In genomic region chr8:85433017-85433393, GRCm38 (mm10) we compare ENCODE assay signal across 8 mouse cellular contexts. TPM values are rescaled to one million over a fixed set of nuclear protein-coding genes. Genes with fewer than 3 reads are reported as not detected.
A peak's percentile ranks its signal among the peaks of the same experiment; 100 is the strongest.
DNase-seq lines count a peak whose midpoint lies in the region; ATAC-seq and TF ChIP-seq lines count a peak whose summit lies in the region.

No protein-coding gene starts in this region.

- no peak for TF ChIP-seq CTCF in heart, postnatal 0 days (IDR thresholded peaks at IDR 0.05; ENCODE audit: low read depth)
- no peak for TF ChIP-seq CTCF in cortical plate, adult 2 months (IDR thresholded peaks at IDR 0.05; ENCODE audit: extremely low read depth, insufficient read depth, low read length)
- TF ChIP-seq CTCF in hindbrain, postnatal 0 days (IDR thresholded peaks at IDR 0.05; ENCODE audit: low read depth) = no peak

- H3K4me3 ChIP-seq in heart, postnatal 0 days (ENCODE audit: low read depth, low read length) = peak overlapping the region; percentile 96
- peak overlapping the region; percentile 79 for H3K4me3 ChIP-seq in cortical plate, adult 2 months (ENCODE audit: insufficient read depth, low read length)
- peak overlapping the region; percentile 83 for H3K4me3 ChIP-seq in hindbrain, postnatal 0 days (ENCODE audit: low read length)
- H3K4me3 ChIP-seq in midbrain, embryonic 14.5 days (replicated peaks; ENCODE audit: low read depth, low read length) = peak overlapping the region; percentile 68

- H3K27ac ChIP-seq in heart, postnatal 0 days (ENCODE audit: low read depth) = peak overlapping the region; percentile 99
- no peak overlapping the region for H3K27ac ChIP-seq in cortical plate, adult 2 months (ENCODE audit: insufficient read depth, low read length)
- peak overlapping the region; percentile 91 for H3K27ac ChIP-seq in hindbrain, postnatal 0 days
- peak overlapping the region; percentile 90 for H3K27ac ChIP-seq in midbrain, embryonic 14.5 days (replicated peaks; ENCODE audit: low read depth, low read length)

- no peak for DNase-seq in heart, postnatal 0 days (ENCODE audit: low spot score)
- DNase-seq in heart, postnatal 4 days = no peak
- DNase-seq in hindbrain, postnatal 0 days (ENCODE audit: low spot score) = no peak
- no peak for DNase-seq in midbrain, embryonic 14.5 days
- no peak for DNase-seq in layer of hippocampus, adult 18-20 months (ENCODE audit: low spot score in 2 of 2)
- no peak for DNase-seq in frontal cortex, postnatal 36 days (ENCODE audit: low spot score in 2 of 2)
- DNase-seq in adrenal gland, postnatal 4 days (ENCODE audit: low spot score in 2 of 2) = no peak

- no peak for TF ChIP-seq POLR2A in cortical plate, adult 2 months (IDR thresholded peaks at IDR 0.05; ENCODE audit: extremely low read depth, insufficient read depth, low read length)

- no peaks in the 10 kb centered on the region for H3K9me3 ChIP-seq in heart, postnatal 0 days (replicated peaks; ENCODE audit: control insufficient read depth, low read length)
- H3K9me3 ChIP-seq in hindbrain, postnatal 0 days (ENCODE audit: low read length) = no peaks in the 10 kb centered on the region
- H3K9me3 ChIP-seq in midbrain, embryonic 14.5 days (ENCODE audit: control insufficient read depth, low read length) = no peaks in the 10 kb centered on the region

- H3K36me3 ChIP-seq in heart, postnatal 0 days (replicated peaks; ENCODE audit: control insufficient read depth, insufficient read depth, low read length) = no peaks in the 10 kb centered on the region
- no peaks in the 10 kb centered on the region for H3K36me3 ChIP-seq in hindbrain, postnatal 0 days (ENCODE audit: insufficient read depth, low read length)
- H3K36me3 ChIP-seq in midbrain, embryonic 14.5 days (ENCODE audit: control insufficient read depth, insufficient read depth, low read length) = no peaks in the 10 kb centered on the region

- TF ChIP-seq EP300 in heart, postnatal 0 days (IDR thresholded peaks at IDR 0.05; ENCODE audit: low read depth) = no peak; the same call in 1 of the 2 replicates

- ATAC-seq in heart, postnatal 0 days (ENCODE audit: insufficient read depth, low read depth) = peak; percentile 23
- peak; percentile 75 for ATAC-seq in hindbrain, postnatal 0 days
- ATAC-seq in midbrain, embryonic 14.5 days (ENCODE audit: low FRiP score, low TSS enrichment) = peak; percentile 57; the same call in 1 of the 2 replicates

- H3K4me2 ChIP-seq in heart, postnatal 0 days (ENCODE audit: low read depth, low read length) = peak overlapping the region; percentile 70
- H3K4me2 ChIP-seq in hindbrain, postnatal 0 days (ENCODE audit: low read depth, low read length) = peak overlapping the region; percentile 60
- H3K4me2 ChIP-seq in midbrain, embryonic 14.5 days (ENCODE audit: low read length) = peak overlapping the region; percentile 66

- H3K9ac ChIP-seq in heart, postnatal 0 days (replicated peaks; ENCODE audit: low read depth, low read length) = peak overlapping the region; percentile 22; the same call in 1 of the 2 replicates
- peak overlapping the region; percentile 77 for H3K9ac ChIP-seq in hindbrain, postnatal 0 days (replicated peaks; ENCODE audit: low read length)
- H3K9ac ChIP-seq in midbrain, embryonic 14.5 days (replicated peaks; ENCODE audit: low read length) = peak overlapping the region; percentile 77

- WGBS in heart, postnatal 0 days = 2% methylated on average over 6 of the region's 6 CpGs
- 2% methylated on average over 6 of the region's 6 CpGs for WGBS in hindbrain, postnatal 0 days
- 1% methylated on average over 6 of the region's 6 CpGs for WGBS in midbrain, embryonic 14.5 days

- peaks cover 8% of the 10 kb centered on the region for H3K4me1 ChIP-seq in heart, postnatal 0 days (ENCODE audit: control insufficient read depth, insufficient read depth)
- peaks cover 4% of the 10 kb centered on the region; the same call in 1 of the 2 replicates for H3K4me1 ChIP-seq in cortical plate, adult 2 months (ENCODE audit: control insufficient read depth, insufficient read depth, low read length)
- H3K4me1 ChIP-seq in hindbrain, postnatal 0 days (ENCODE audit: insufficient read depth, low read length) = 0 out of 2 replicates have a peak, but pooled peaks cover 6% of the 10 kb centered on the region
- peaks cover 26% of the 10 kb centered on the region for H3K4me1 ChIP-seq in midbrain, embryonic 14.5 days (ENCODE audit: control insufficient read depth, insufficient read depth, low read length)

- H3K27me3 ChIP-seq in heart, postnatal 0 days (ENCODE audit: control insufficient read depth, insufficient read depth, low read length) = no peaks in the 10 kb centered on the region
- H3K27me3 ChIP-seq in hindbrain, postnatal 0 days (ENCODE audit: insufficient read depth, low read length) = no peaks in the 10 kb centered on the region
- H3K27me3 ChIP-seq in midbrain, embryonic 14.5 days (ENCODE audit: control insufficient read depth, insufficient read depth, low read length) = no peaks in the 10 kb centered on the region

RNA-seq across cellular contexts. Expression of gene 4921524J17Rik, which starts 0.4 kb away (rescaled TPM):
- total RNA-seq in heart, postnatal 0 days (2014; rRNA removed; ENCODE audit: low replicate concordance) = 23.8 and 27.6 TPM in 2 replicates
- polyA plus RNA-seq in heart, postnatal 0 days (2015; fragmentation: Nextera tagmentation; extraction: Ambion mirVana) = 67.6 and 75.7 TPM in 2 replicates
- total RNA-seq in heart, postnatal 4 days (2021) = 10 to 100 TPM; 17.3 to 22.7 TPM
- polyA plus RNA-seq in cortical plate, adult 2 months (2012; rRNA removed) = 12.2 and 12.3 TPM in 2 replicates
- 11.6 and 13.6 TPM in 2 replicates for total RNA-seq in hindbrain, postnatal 0 days (2014; rRNA removed)
- 43.0 and 47.4 TPM in 2 replicates for polyA plus RNA-seq in hindbrain, postnatal 0 days (2015; fragmentation: Nextera tagmentation; extraction: Ambion mirVana)
- polyA plus RNA-seq in midbrain, embryonic 14.5 days (2014; fragmentation: Nextera tagmentation; extraction: Ambion mirVana) = 40.9 and 41.1 TPM in 2 replicates
- 10 to 100 TPM; 13.6 to 16.9 TPM for total RNA-seq in layer of hippocampus, adult 18-20 months (2021)
- total RNA-seq in adrenal gland, postnatal 4 days (2021) = 10 to 100 TPM; 36.1 to 37.5 TPM

RNA-seq across cellular contexts. Expression of gene Mylk3, which starts 46.9 kb away (rescaled TPM):
- total RNA-seq in heart, postnatal 0 days (2014; rRNA removed; ENCODE audit: low replicate concordance) = 398 and 403 TPM in 2 replicates
- polyA plus RNA-seq in heart, postnatal 0 days (2015; fragmentation: Nextera tagmentation; extraction: Ambion mirVana) = 321 and 340 TPM in 2 replicates
- 100 to 1,000 TPM; 245 to 262 TPM for total RNA-seq in heart, postnatal 4 days (2021)
- 4.3 and 5.0 TPM in 2 replicates for polyA plus RNA-seq in cortical plate, adult 2 months (2012; rRNA removed)
- 0.16 TPM in 1 of 2 replicates, not detected in the other for total RNA-seq in hindbrain, postnatal 0 days (2014; rRNA removed)
- 0.19 and 0.26 TPM in 2 replicates for polyA plus RNA-seq in hindbrain, postnatal 0 days (2015; fragmentation: Nextera tagmentation; extraction: Ambion mirVana)
- polyA plus RNA-seq in midbrain, embryonic 14.5 days (2014; fragmentation: Nextera tagmentation; extraction: Ambion mirVana) = 0.15 and 0.36 TPM in 2 replicates
- 1 to 10 TPM; 3.5 to 4.0 TPM for total RNA-seq in layer of hippocampus, adult 18-20 months (2021)
- total RNA-seq in adrenal gland, postnatal 4 days (2021) = 1 to 10 TPM; 1.9 to 3.9 TPM

RNA-seq across cellular contexts. Expression of gene Gpt2, which starts 59.4 kb away (rescaled TPM):
- 16.3 and 25.1 TPM in 2 replicates for total RNA-seq in heart, postnatal 0 days (2014; rRNA removed; ENCODE audit: low replicate concordance)
- polyA plus RNA-seq in heart, postnatal 0 days (2015; fragmentation: Nextera tagmentation; extraction: Ambion mirVana) = 5.9 and 6.7 TPM in 2 replicates
- 1 to 10 TPM; 8.5 to 9.2 TPM for total RNA-seq in heart, postnatal 4 days (2021)
- 49.0 and 49.2 TPM in 2 replicates for polyA plus RNA-seq in cortical plate, adult 2 months (2012; rRNA removed)
- 99.4 and 107 TPM in 2 replicates for total RNA-seq in hindbrain, postnatal 0 days (2014; rRNA removed)
- polyA plus RNA-seq in hindbrain, postnatal 0 days (2015; fragmentation: Nextera tagmentation; extraction: Ambion mirVana) = 43.2 and 46.4 TPM in 2 replicates
- 32.9 and 38.1 TPM in 2 replicates for polyA plus RNA-seq in midbrain, embryonic 14.5 days (2014; fragmentation: Nextera tagmentation; extraction: Ambion mirVana)
- 10 to 100 TPM; 86.8 to 90.7 TPM for total RNA-seq in layer of hippocampus, adult 18-20 months (2021)
- total RNA-seq in adrenal gland, postnatal 4 days (2021) = 10 to 100 TPM; 53.9 to 63.7 TPM

Comparison
In these comparisons a context has a peak if more than half of its experiments do, and no peak if none do; other contexts are left out.
1. ATAC-seq: peak in every context shown above with its lines; median percentile 75 in hindbrain, postnatal 0 days; 57 in midbrain, embryonic 14.5 days; 23 in heart, postnatal 0 days.
2. H3K9ac ChIP-seq: peak in every context shown above with its lines; median percentile 77 in hindbrain, postnatal 0 days; 77 in midbrain, embryonic 14.5 days; 22 in heart, postnatal 0 days.
3. RNA of gene Mylk3, which starts 46.9 kb away (total RNA-seq): 398 to 403 TPM in heart, postnatal 0 days and 245 to 262 TPM in heart, postnatal 4 days; 3.5 to 4.0 TPM in layer of hippocampus, adult 18-20 months, 1.9 to 3.9 TPM in adrenal gland, postnatal 4 days and 0.16 TPM in hindbrain, postnatal 0 days; every median in the first group is over 10 times any median in the second.
4. Peak in every context shown above with its lines, with median percentiles within 50 percentile points of each other: H3K4me2 ChIP-seq and H3K4me3 ChIP-seq.